Mouse (Mus musculus): Measurements from ENCODE around the gene 4930519G04Rik.
"Not testable (repeated sequence)": the region's sequence is repeated elsewhere in the genome, so short reads cannot be mapped to it uniquely, and the experiment has no call there.

4930519G04Rik gene

DNA sequence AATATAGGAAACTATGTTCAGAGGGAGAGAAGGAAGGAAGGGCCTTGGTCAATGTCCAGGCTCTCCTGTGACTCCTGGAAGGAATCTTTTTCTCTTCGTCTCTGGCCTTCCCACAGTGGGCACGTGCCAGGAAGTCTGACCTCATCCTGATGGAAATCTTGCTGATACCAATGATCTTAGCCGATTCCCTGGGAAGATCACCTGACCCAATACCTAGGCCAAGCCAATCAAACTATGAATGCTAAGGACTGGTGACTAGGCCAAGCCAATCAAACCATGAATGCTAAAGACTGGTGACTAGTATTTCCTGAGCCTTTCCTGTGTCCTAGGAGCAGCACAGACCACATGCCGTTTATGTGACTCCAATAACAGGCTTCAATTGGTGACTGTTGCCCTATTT is 60.2 kb downstream of the 4930519G04Rik start:
- no peak for DNase-seq (ENCODE audit: low spot score)

DNA sequence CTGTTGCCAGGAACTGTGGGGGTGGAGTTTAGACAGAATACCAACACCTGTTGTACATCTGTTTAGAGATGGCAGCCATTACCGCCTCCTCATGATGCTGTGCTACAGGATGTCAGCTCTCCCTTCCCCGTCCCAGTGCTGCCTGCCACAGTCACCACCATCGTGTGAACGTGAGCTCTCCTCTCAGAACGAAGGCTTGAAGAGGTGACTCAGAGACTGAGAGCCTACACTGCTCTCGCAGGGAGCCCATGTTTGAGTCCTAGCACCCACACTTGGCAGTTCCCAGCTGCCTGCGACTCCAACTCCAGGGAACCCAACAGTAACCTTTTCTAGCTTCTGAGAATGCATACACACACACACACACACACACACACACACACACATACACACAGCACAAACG is 61.4 kb downstream of the 4930519G04Rik start:
- no peak for DNase-seq (ENCODE audit: low spot score)

DNA sequence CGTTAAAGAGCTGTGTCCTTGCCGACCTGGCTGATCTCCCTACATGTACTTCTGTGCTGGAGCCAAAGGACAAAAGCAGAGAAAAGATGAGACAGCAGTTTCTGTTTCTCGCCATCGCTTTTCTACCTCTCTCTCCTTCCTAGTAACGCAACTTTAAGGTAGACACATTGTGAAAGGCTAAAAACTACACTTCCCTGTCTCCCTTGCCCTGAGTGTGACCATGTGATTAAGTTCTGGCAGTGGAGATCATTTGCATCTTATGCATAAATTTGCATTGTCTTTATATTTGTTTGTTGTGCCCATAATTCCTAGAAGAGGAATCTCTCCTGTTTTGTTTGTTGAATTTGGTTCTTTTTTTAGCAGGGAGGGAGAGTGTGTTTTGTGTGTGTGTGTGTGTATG is 62.4 kb downstream of the 4930519G04Rik start:
- no peak for DNase-seq (ENCODE audit: low spot score)

DNA sequence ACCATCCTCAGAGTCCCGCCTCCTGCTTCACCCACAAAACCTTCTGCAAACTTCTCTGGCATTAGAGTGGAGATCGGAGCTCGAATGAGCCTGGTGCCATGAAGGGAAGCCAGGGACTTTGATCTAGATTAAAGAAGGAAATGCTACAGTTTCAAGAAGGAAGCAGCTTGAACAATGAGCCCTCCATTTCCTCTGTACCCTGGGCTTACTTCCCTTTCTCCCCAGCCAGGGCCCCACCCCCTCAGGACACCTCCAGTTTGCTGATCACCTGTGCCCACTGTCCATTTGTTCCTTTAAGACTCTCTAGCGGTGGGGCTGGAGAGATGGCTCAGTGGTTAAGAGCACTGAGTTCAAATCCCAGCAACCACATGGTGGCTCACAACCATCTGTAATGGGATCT is 63.3 kb downstream of the 4930519G04Rik start:
- DNase-seq (ENCODE audit: low spot score): no peak

DNA sequence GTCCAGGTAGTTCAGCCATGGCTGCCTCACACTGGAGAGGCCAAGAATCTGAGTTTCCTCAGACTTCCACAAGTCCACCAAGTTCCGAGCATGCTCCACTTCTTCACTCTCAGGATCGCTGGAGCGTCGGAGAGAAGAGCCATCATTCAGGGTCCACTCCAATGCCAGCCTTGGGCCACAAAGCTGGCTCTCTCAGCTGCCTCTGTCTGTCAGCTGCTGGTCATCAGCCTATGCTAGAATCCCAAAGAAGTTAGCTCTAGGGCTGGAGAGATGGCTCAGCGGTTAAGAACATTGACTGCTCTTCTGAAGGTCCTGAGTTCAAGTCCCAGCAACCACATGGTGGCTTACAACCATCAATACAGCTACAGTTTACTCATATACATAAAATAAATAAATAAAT is 63.9 kb downstream of the 4930519G04Rik start:
- DNase-seq (ENCODE audit: low spot score): not testable (repeated sequence)

DNA sequence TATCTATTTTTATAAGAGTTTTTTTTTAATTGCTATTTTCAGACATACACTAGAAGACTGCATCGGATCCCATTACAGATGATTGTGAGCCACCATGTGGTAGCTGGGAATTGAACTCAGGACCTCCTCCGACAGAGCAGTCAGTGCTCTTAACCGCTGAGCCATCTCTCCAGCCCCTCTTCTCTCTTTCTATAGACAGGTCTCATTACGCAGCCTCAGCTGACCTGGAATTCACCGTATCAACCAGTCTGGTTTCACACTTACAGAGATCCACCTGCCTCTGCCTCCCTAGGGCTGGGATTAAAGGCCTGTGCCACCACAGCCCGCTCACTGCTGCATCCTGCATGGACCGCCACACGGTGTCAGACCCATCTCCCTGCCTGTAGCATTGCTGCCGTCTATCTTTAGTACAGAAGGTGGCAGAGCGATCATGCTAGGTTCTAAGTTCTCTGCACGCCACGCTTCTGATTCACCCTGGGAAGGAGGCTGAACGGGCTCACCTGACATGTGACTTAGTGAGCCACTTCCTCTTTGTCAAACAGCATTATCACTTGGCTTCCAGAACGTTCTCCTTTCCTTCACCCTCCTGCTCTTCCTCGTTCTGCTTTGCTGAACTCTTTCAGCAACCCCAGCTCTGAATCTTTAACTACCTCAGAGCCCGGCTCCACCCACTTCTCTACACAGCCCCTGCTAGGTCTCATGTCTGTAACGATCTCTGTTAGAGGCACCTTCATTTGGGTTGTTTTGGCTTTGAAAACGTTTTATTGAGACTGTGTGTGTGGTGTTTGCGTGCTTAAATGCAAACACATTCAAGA is 68.3 kb downstream of the 4930519G04Rik start:
- DNase-seq (ENCODE audit: low spot score): no peak

DNA sequence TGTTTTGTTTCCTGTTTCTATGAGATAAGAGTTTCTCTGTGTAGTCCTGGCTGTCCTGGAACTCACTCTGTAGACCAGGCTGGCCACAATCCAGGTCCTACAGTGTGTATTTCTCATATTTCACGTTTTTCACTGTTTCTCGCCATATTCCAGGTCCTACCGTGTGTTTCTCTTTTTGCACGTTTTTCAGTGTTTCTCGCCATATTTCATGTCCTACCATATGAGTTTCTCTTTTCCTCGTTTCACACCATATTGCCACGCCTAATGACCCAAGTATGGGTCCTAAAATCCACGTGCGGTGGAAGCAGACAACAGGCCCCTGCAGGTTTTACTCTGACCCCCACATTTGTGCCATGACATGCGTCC is 68.9 kb downstream of the 4930519G04Rik start:
- DNase-seq (ENCODE audit: low spot score): no peak

DNA sequence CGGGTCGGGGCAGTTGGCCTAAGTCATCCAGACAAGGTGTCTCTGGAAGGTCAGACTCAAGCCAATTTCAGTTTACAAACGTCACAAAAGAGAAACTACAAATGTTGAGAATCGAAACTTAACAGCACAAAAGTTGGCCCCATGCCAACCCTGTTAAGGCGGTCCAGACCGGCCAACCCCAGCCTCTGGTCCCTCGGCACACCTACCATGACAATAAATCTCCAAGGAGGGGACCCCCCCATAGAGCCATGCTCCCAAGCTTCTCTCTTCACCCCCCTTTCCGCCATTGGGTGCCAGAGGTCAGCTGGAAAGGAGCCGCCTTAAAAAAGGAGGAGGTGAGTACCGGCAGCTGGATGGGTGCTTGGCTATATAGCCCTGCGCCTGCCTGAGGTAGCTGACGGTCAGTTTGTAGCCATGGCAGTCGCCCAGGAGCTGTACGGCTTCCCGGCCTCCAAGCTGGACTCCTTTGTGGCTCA is 69.6 kb downstream of the 4930519G04Rik start, which contains the start of gene Oasl1:
Oasl1 (plus strand) TSS at position 243 of the 476 bp plus-strand sequence.
- no peak for DNase-seq (ENCODE audit: low spot score)

DNA sequence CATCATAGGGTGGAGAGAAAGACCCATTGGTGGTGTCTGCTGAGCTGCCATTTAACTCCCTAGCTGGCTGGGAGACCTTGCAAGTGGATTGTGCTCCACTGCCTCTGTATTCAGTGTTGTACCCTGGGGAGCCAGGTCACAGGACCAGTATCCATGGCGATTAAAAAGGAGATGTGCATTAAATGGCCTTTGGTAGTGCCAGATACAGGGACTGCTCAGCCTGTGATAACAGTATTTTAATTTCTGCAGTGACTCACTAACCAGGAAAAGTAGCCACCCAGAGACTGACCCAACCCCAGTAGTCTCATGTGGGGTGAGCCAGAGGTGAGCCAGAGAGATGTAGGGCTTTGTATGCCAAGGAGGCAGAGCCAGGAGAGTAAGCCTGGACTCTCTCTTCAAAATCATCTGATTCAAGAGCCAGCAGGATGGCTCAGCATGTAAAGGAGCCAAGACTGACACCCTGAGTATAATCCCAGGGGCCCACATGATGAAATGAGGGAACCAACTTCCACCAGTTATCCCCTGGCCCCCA is 72.8 kb downstream of the 4930519G04Rik start:
- DNase-seq (ENCODE audit: low spot score): no peak

DNA sequence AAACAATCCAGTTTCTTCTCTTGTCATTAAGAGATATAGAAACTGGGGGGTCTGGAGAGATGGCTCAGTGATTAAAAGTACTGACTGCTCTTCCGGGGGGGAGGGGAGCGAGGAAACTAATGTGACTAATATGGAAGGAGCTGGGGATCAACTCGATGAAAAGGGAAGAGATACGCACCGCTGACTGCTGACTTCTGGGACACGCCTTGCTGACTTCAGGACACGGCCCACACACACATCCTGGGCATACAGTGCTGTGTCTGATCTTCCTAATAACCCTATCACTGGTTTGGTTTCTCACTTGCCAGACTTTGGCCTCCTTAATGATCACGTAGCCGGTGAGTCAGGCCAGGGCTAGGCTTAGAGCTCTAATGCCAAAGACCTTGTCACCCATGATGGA is 73.3 kb downstream of the 4930519G04Rik start:
- DNase-seq (ENCODE audit: low spot score): no peak

DNA sequence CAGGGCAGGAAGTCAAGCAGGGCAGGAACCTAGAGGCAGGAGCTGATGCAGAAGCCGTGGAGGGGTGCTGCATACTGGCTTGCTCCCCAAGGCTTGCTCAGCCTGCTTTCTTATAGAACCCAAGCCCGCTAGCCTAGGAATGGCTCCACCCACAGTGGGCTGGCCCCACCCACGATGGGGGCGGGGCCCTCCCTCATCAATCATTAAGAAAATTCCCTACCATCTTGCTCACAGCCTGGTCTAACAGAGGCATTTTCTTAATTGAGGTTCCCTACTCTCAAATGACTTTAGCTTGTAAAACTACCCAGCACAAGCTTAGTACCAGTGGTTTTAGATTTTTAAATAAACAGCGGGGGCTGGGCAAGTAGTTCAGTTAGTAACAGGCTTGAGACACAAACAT is 78.2 kb downstream of the 4930519G04Rik start:
- no peak for DNase-seq (ENCODE audit: low spot score)

DNA sequence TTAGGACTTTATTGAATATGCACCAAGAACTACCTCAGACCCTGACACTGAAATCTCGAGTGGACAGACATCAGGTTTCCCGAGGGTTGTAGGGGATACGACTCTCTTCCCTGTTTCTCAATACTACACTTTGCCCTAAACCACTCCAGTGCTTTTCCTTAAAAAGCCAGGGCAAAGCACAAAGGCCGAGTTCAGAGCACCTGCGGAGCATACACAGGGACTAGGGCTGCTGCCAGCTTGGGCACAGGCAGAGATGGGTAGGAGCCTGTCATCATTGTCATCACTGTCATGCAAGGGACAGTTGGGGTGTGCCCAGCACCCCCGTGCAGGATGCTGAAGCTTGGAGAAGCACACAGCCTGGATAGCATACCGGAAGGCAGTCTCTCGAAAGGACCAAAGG is 79.7 kb downstream of the 4930519G04Rik start:
- no peak for DNase-seq (ENCODE audit: low spot score)
